Mouse (Mus musculus) kidney, postnatal 10 days (tissue): ENCODE measurements around the gene Ifi35.
"Not testable (repeated sequence)": the region's sequence is repeated elsewhere in the genome, so short reads cannot be mapped to it uniquely, and the experiment has no call there.

Source experiments
- DNase-seq: peaks from one replicate; pipeline ENCODE4 v3.0.0; 2021; ENCODE audit warnings: mixed read lengths

Gene Ifi35

GRCm38 (mm10) chr11:101470206-101470605 lies 22.0 kb downstream of the Ifi35 start:
- DNase-seq, result no peak

DNA sequence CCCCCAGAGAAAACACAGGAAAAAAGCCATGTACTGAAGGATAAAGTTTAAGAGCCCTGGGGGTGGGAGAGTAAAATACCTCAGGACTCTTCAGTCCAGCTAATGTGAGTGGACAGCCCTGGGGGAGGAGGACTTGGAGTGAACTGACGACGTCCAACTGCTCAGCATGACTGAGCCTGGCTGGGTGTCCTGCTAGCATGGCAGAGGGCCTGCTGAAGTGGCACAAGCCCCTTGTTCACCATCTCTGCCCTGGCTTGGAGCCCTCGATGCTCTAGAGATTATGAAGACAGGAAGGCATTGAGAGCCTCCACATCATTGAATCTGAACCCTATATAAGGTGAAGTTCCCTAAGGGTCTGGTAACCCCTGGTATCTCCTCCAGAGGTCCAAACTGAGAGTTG lies 23.7 kb downstream of the Ifi35 start:
- DNase-seq, result no peak

DNA sequence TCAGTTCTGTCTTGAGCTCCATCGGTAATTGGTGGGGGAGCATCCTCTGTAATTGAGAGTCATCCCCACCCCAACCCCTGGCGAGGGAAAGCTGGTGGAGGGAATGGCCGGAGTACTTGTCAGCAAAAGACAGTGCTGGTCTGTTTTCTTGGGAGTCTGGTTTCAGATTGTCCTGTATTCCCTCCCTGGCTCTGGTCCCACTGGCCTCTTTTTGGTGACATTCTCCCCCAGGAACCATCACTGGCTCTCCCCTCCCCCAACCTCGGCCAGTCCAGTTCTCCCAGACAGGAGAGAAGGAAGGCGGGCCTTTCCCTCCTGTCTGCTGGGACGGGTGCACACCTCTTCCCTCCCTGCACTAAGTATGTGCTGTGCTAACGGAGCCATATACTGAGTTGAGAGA lies 24.1 kb downstream of the Ifi35 start:
- DNase-seq, result no peak

GRCm38 (mm10) chr11:101473686-101474085 lies 25.5 kb downstream of the Ifi35 start:
- not testable (repeated sequence) for DNase-seq

GRCm38 (mm10) chr11:101474298-101474697 lies 26.1 kb downstream of the Ifi35 start:
- no peak for DNase-seq

DNA sequence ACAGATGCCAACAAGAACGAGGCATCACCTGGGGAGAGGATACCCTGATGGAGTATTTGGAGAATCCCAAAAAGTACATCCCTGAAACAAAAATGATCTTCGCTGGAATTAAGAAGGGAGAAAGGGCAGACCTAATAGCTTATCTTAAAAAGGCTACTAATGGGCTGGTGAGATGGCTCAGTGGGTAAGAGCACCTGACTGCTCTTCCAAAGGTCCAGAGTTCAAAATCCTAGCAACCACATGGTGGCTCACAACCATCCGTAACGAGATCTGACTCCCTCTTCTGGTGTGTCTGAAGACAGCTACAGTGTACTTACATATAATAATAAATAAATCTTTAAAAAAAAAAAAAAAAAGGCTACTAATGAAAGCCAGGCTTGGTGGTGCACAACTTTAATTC lies 28.2 kb downstream of the Ifi35 start:
- not testable (repeated sequence) for DNase-seq

DNA sequence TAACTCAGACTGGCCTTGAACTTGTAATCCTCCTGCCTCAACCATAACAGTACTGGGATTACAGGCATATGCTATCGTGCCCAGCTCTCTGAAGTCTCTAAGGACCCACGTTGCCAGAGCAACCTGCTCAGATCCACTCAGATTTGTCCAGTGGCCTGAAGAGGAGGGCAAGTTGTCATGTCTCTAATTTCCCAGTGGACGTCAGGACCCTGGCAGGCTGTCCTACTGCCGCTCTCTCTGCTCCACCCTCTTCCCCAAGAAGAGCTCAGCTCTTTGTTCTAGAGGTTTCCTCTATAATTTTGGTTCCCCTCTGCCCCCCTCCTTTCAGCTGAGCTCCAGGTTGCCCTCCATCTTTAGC lies 29.0 kb downstream of the Ifi35 start:
- DNase-seq, result no peak

DNA sequence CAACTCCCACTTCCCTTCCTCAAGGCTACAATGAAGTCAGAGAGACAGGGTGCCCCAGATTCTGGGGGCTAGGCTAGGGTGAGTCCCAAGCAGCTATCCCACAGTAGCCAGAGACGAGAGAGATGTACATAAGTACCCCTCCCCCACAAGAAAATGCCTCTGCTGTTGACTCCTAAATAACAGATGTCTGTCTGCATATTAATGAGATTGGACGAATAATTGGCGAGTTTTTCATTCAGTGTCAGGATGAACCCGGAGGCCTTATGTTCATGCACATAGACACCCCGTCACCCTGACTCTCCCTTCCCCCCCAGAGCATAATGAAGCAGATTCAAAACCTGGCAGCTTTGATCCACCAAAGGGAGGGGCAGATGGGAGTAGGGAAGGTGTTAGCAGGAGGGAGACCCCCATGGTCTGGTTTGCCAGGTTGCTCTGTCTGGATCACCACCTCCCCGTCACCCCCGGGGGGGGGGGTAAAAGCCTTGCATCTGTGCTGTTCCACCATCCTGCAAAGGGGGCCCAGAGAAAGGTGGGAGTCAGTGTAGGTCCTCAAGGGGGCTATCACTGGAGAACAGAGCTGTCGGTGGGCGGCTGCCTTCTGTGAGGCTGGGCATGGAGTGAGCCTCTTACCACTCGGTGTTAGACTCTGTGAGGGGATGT lies 29.5 kb downstream of the Ifi35 start:
- no peak for DNase-seq

DNA sequence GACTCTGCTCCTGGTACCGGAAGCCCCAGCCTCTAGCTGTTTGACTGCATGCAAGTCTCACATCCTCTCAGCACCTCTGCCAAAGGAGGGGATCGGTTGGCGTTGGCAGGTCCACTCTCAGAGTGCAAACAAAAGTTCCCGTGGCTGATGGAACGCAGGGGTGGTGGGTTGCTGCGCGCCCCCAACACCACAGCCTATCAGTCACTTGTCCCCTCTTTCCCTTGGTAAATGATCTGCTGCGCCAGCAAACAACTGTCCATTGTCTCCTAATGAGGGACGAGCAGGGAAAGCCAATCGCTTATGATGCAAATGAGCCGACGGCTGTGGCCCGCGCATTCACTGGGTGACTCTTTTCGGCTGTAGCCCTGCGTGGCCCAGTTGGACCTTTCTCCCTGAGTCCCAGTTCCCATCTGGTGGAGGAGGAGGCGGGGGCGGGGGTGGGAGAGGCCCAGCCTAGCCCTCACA lies 31.0 kb downstream of the Ifi35 start:
- DNase-seq, result no peak

DNA sequence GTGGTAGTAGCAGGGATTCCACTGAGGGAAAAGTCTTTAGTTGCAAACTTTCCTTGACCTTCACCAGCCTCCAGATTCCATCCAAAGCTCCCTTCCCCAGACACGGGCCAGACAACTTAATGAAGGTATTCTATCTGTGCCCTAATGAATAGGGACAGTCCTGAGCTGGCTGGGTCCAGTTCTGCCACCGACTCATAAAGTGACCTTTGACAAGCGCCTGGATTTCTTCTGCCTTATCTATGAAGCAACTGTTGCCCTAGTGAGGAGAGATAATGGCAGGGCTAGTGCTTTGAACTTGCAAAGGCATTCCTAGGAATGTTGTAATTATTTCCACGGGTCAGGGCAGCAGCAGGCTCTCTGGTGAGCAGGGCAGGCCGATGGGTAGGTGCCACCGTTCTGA lies 32.7 kb downstream of the Ifi35 start:
- DNase-seq, result no peak

DNA sequence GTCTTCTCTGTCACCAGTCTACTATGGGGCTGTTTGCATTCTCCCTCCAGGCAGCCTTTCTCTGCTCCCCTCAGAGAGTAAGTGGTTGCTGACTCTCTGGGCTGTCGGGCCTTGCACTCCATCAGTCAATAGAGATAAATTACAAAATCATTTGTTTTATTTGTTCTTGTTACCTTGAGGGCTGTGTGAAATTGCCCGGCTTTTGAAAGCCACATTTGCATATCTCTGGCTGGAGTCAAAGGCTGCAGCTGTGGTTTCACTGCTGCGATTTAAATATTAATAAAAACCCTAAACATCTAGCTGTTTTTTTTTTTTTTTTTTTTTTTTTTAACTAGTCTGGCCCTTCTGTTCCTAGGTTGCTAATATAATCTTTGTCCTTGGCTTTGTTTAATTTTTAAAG lies 35.6 kb downstream of the Ifi35 start:
- DNase-seq, result no peak

- no peak for DNase-seq
Measured at GRCm38 (mm10) chr11:101484245-101484644, 36.0 kb downstream of the Ifi35 start.

- DNase-seq, result no peak
Measured at GRCm38 (mm10) chr11:101484814-101485213, 36.6 kb downstream of the Ifi35 start.

- no peak for DNase-seq
Measured at GRCm38 (mm10) chr11:101485509-101486028, 37.4 kb downstream of the Ifi35 start.

DNA sequence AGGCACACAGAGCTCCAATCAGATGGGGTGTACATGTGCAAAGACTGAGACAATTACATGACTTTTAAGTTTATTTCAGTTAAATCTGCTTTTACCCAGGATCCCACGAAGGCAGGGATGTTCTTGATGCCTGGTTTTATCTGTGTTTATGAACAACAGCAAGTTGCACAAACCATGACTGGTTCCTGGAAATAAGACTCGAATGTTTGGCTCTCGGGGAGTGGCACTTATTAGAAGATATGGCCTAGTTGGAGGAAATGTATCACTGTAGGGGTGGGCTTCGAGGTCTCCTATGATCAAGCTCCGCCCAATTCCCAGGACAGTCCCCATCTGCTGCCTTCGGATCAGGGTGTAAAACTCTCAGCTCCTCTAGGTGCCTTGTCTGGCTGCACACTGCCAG lies 37.9 kb downstream of the Ifi35 start:
- DNase-seq, result no peak

DNA sequence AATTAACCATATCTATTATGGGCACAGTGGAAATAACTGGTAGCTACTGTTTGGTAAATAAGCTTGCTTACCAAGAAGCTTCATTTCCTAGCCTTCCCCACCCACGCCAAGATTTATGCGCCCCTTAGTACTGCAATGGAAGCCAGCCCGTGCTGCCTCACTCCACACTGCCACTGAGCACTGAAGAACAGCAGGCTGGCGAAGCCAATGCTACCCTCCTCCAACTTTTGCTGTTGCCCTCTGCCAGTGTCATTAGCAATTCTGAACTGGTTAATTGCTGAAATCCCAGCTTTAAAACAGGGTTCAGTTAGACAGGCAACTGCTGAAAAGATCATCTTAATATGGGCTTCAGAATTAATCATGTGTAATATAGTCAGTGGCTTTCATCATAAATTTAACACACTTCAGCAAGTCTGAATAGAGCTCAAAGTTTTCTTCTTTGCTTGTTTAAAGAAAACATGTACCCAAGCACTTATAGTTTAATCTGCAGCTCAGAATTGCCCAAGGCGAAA lies 58.1 kb downstream of the Ifi35 start:
- DNase-seq, result no peak

DNA sequence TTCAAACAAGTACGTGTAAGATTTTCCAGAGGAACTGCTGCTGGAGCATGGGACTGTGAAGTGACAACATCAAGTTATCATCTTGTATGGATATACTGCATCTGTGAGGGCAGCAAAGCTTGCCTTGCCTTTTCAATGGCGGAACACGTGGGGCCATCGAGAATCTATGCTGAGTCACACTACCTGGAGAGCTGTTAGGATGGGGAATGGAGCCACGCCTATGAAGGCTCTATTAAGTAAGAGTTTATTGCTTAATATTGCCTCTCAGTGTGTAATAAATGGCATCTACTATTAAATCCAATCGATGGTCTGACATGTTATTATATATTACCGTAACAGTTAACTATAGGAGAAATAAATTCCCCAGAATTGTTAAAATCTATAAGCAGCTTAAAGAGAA lies 58.9 kb downstream of the Ifi35 start:
- DNase-seq, result no peak
